Mouse (Mus musculus) lung, embryonic 14.5 days (tissue): ENCODE data around the gene Gsta4. TPM values are rescaled to one million over a fixed set of nuclear protein-coding genes. Genes with fewer than 3 reads are reported as not detected.
A peak's percentile ranks its signal among the peaks of the same experiment; 100 is the strongest.

Experiments
- ATAC-seq: fragments of 200-750 bp; cut with Nextera tagmentation; 2 replicates; pipeline ENCODE4 v1.8.0; 2017; ENCODE audit warnings: mild to moderate bottlenecking, moderate TSS enrichment, moderate library complexity; ENCODE audit not compliant: insufficient read depth
- DNase-seq: peaks from one replicate; pipeline ENCODE4 v3.0.0-alpha.2; 2015
- H3K27ac ChIP-seq: fragments of 300-500 bp; sonication (generic); 2 replicates; pipeline ENCODE4 v1.5.1; 2014; ENCODE audit warnings: low read depth, mild to moderate bottlenecking, moderate library complexity
- H3K27me3 ChIP-seq: fragments of 300-500 bp; sonication (generic); 2 replicates; pipeline ENCODE4 v1.6.1; 2014; ENCODE audit warnings: low read length, control low read depth; ENCODE audit not compliant: insufficient read depth
- H3K36me3 ChIP-seq: fragments of 300-500 bp; sonication (generic); 2 replicates; pipeline ENCODE4 v1.6.1; 2014; ENCODE audit warnings: control low read depth; ENCODE audit not compliant: insufficient read depth
- H3K4me1 ChIP-seq: fragments of 300-500 bp; sonication (generic); 2 replicates; pipeline ENCODE4 v1.6.1; 2014; ENCODE audit warnings: antibody characterized with exemption, control low read depth; ENCODE audit not compliant: insufficient read depth
- H3K4me2 ChIP-seq: fragments of 300-500 bp; sonication (generic); 2 replicates; pipeline ENCODE4 v1.6.1; 2014; ENCODE audit warnings: mild to moderate bottlenecking
- H3K4me3 ChIP-seq: fragments of 300-500 bp; sonication (generic); 2 replicates; pipeline ENCODE4 v1.5.1; 2014; ENCODE audit warnings: low read depth, low read length
- H3K9ac ChIP-seq: fragments of 300-500 bp; sonication (generic); 2 replicates; pipeline ENCODE4 v1.6.1; 2014
- H3K9me3 ChIP-seq: fragments of 300-500 bp; sonication (generic); 2 replicates; pipeline ENCODE4 v1.6.1; 2016; ENCODE audit warnings: low read depth, low read length, control low read depth
- CTCF ChIP-seq: IDR thresholded peaks from 2 replicates; pipeline ENCODE4 v1.5.1; 2016; ENCODE audit warnings: antibody characterized with exemption, low read depth
- WGBS: fragments of 180-500 bp; shearing (Covaris S2); extraction: QIAGEN DNeasy Blood & Tissue Kit; methylation state at CpG from one replicate; pipeline ENCODE4 v1.1.7; 2014; 5-methylcytosine and 5-hydroxymethylcytosine counted together
- polyA plus RNA-seq: library from polyadenylated mRNA; unstranded; fragments of >200 nt; fragmentation: Nextera tagmentation; extraction: Ambion mirVana; gene quantifications from 2 replicates; pipeline ENCODE4 v1.2.1, GENCODE M21; 2014

The Gsta4 gene
- polyA plus RNA-seq, 1 experiment from 2014 or later, result 48.4 TPM

GRCm38 (mm10) chr9:78154211-78154977 lies 28.2 kb upstream of the Gsta4 start:
- 62% methylated on average over 11 of the region's 11 CpGs for WGBS
- peak overlapping the region; percentile 42; the same call in 1 of the 2 replicates for H3K27ac ChIP-seq
- ATAC-seq (no peak), DNase-seq (peak; percentile 13)
- no peak overlapping the region for H3K4me2 ChIP-seq
- no peak overlapping the region for H3K9ac ChIP-seq
- H3K4me1 ChIP-seq, result no peaks in the 10 kb centered on the region
- no peak overlapping the region for H3K4me3 ChIP-seq
- TF ChIP-seq CTCF, result no peak
- H3K9me3 ChIP-seq, result no peaks in the 10 kb centered on the region
- H3K36me3 ChIP-seq, result peaks cover 56% of the 10 kb centered on the region
- H3K27me3 ChIP-seq, result no peaks in the 10 kb centered on the region

- no peaks in the 10 kb centered on the region for H3K27me3 ChIP-seq
- no peak overlapping the region for H3K27ac ChIP-seq
- H3K9ac ChIP-seq, result no peak overlapping the region
- no peak overlapping the region for H3K4me3 ChIP-seq
- H3K4me1 ChIP-seq, result no peaks in the 10 kb centered on the region
- ATAC-seq, result no peak
- 64% methylated on average over 1 of the region's 1 CpGs for WGBS
- no peaks in the 10 kb centered on the region for H3K9me3 ChIP-seq
- H3K36me3 ChIP-seq, result peaks cover 75% of the 10 kb centered on the region
- no peak for TF ChIP-seq CTCF
- no peak for DNase-seq
- H3K4me2 ChIP-seq, result no peak overlapping the region
Observed at GRCm38 (mm10) chr9:78157221-78157620, 25.4 kb upstream of the Gsta4 start.

GRCm38 (mm10) chr9:78163291-78163690 lies 19.3 kb upstream of the Gsta4 start:
- no peak for TF ChIP-seq CTCF
- H3K4me1 ChIP-seq, result no peaks in the 10 kb centered on the region
- WGBS, result 63% methylated on average over 10 of the region's 10 CpGs
- ATAC-seq (no peak), DNase-seq (no peak)
- H3K4me3 ChIP-seq, result no peak overlapping the region
- H3K4me2 ChIP-seq, result no peak overlapping the region
- H3K27ac ChIP-seq, result no peak overlapping the region
- peaks cover 74% of the 10 kb centered on the region for H3K36me3 ChIP-seq
- H3K9ac ChIP-seq, result no peak overlapping the region
- no peaks in the 10 kb centered on the region for H3K27me3 ChIP-seq
- no peaks in the 10 kb centered on the region for H3K9me3 ChIP-seq

GRCm38 (mm10) chr9:78164741-78165140 lies 17.8 kb upstream of the Gsta4 start:
- H3K27ac ChIP-seq, result no peak overlapping the region
- H3K4me2 ChIP-seq, result no peak overlapping the region
- H3K9me3 ChIP-seq, result no peaks in the 10 kb centered on the region
- no peaks in the 10 kb centered on the region for H3K4me1 ChIP-seq
- no peak overlapping the region for H3K4me3 ChIP-seq
- no peak overlapping the region for H3K9ac ChIP-seq
- TF ChIP-seq CTCF, result no peak
- WGBS, result 90% methylated on average over 3 of the region's 3 CpGs
- ATAC-seq (no peak), DNase-seq (no peak)
- H3K36me3 ChIP-seq, result peaks cover 73% of the 10 kb centered on the region
- H3K27me3 ChIP-seq, result no peaks in the 10 kb centered on the region

GRCm38 (mm10) chr9:78165454-78165853 lies 17.1 kb upstream of the Gsta4 start:
- DNase-seq, result no peak

GRCm38 (mm10) chr9:78166694-78167452 lies 15.7 kb upstream of the Gsta4 start:
- no peak overlapping the region for H3K4me2 ChIP-seq
- H3K9me3 ChIP-seq, result no peaks in the 10 kb centered on the region
- H3K9ac ChIP-seq, result no peak overlapping the region
- no peak overlapping the region for H3K4me3 ChIP-seq
- no peak for ATAC-seq
- no peaks in the 10 kb centered on the region for H3K27me3 ChIP-seq
- H3K27ac ChIP-seq, result no peak overlapping the region
- DNase-seq, result no peak
- 76% methylated on average over 19 of the region's 19 CpGs for WGBS
- no peaks in the 10 kb centered on the region for H3K4me1 ChIP-seq
- peaks cover 53% of the 10 kb centered on the region for H3K36me3 ChIP-seq
- no peak for TF ChIP-seq CTCF

More at GRCm38 (mm10) chr9:78165454-78165853, 17.1 kb upstream of the Gsta4 start:
- ATAC-seq, result no peak
- TF ChIP-seq CTCF, result no peak
- H3K36me3 ChIP-seq, result peaks cover 67% of the 10 kb centered on the region
- 88% methylated on average over 6 of the region's 6 CpGs for WGBS
- no peaks in the 10 kb centered on the region for H3K4me1 ChIP-seq
- no peak overlapping the region for H3K4me3 ChIP-seq
- no peaks in the 10 kb centered on the region for H3K9me3 ChIP-seq
- no peaks in the 10 kb centered on the region for H3K27me3 ChIP-seq
- no peak overlapping the region for H3K4me2 ChIP-seq
- no peak overlapping the region for H3K27ac ChIP-seq
- no peak overlapping the region for H3K9ac ChIP-seq

GRCm38 (mm10) chr9:78167453-78167969 lies 15.1 kb upstream of the Gsta4 start:
- H3K27me3 ChIP-seq, result no peaks in the 10 kb centered on the region
- no peaks in the 10 kb centered on the region for H3K9me3 ChIP-seq
- DNase-seq (no peak), ATAC-seq (no peak)
- no peak overlapping the region for H3K4me3 ChIP-seq
- H3K9ac ChIP-seq, result no peak overlapping the region
- no peak for TF ChIP-seq CTCF
- peaks cover 52% of the 10 kb centered on the region for H3K36me3 ChIP-seq
- H3K4me1 ChIP-seq, result no peaks in the 10 kb centered on the region
- no peak overlapping the region for H3K27ac ChIP-seq
- WGBS, result 88% methylated on average over 19 of the region's 19 CpGs
- no peak overlapping the region for H3K4me2 ChIP-seq
